Mouse (Mus musculus) skeletal muscle tissue, adult 2 months (tissue): ENCODE data around the gene Hebp1.
A peak's percentile ranks its signal among the peaks of the same experiment; 100 is the strongest.

Experiments
- DNase-seq: peaks from one replicate; pipeline ENCODE4 v3.0.0-alpha.2; 2012; ENCODE audit warnings: low read depth, low spot score

The Hebp1 gene

GRCm38 (mm10) chr6:135116479-135116878 is 81.3 kb downstream of the Hebp1 start:
- DNase-seq, result no peak

GRCm38 (mm10) chr6:135113114-135113436 is 84.7 kb downstream of the Hebp1 start:
- DNase-seq, result no peak

- no peak for DNase-seq
Measured at GRCm38 (mm10) chr6:135112411-135113113, 85.3 kb downstream of the Hebp1 start.

- no peak for DNase-seq
Measured at GRCm38 (mm10) chr6:135107014-135107413, 90.8 kb downstream of the Hebp1 start.

- DNase-seq, result no peak
Measured at GRCm38 (mm10) chr6:135102736-135103303, 95.0 kb downstream of the Hebp1 start.

GRCm38 (mm10) chr6:135100787-135101472 is 96.9 kb downstream of the Hebp1 start:
- DNase-seq, result no peak

GRCm38 (mm10) chr6:135092798-135093470 is 104.9 kb downstream of the Hebp1 start:
- DNase-seq, result no peak

- no peak for DNase-seq
Measured at GRCm38 (mm10) chr6:135090661-135091060, 107.2 kb downstream of the Hebp1 start.

- DNase-seq, result no peak
Measured at GRCm38 (mm10) chr6:135089786-135090185, 108.0 kb downstream of the Hebp1 start.

GRCm38 (mm10) chr6:135087721-135088451 is 109.9 kb downstream of the Hebp1 start:
- DNase-seq, result peak; percentile 55
